8 mouse cellular contexts compared by ENCODE assay signal in the genomic region with DNA sequence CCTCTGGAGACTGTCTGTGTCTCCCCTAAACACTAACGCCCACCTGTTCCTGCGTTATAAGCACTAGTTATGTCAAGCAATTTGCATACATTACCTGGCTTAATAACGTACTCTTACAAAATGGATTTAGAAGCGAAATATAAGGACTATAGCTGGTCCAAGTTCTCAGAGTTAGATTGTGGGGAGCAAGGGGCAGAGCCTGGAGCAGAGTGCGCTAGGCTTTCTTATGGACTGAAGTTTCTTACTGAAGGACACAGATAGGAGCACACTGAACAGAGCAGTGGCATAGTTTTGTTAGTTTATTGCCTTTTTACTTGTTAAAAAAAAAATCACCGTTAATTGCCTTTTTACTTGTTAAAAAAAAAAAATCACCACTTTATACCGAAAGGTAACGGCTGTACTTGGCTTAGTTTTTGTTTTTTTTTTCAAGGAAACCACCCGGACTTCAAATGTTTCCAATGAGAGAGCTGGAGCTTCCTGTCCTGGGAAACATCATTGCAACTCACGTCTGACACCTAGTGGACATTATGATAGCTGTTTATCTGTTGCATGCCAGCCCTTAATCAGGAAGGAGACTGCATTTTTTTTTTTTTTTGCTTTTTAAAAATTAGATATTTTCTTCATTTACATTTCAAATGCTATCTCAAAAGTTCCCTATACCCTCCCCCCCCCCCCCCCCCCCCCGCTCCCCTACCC. TPM values are rescaled to one million over a fixed set of nuclear protein-coding genes. Genes with fewer than 3 reads are reported as not detected.
DNase-seq lines count a peak whose midpoint lies in the region; ATAC-seq lines count a peak whose summit lies in the region.

No protein-coding gene starts in this region.

- peak; percentile 49 for DNase-seq in layer of hippocampus, adult 9-10 months (ENCODE audit: low spot score)
- DNase-seq in layer of hippocampus, postnatal 25 days (ENCODE audit: extremely low spot score in 1 of 2, low spot score in 1 of 2) = no peak
- peak; percentile 81 for DNase-seq in MN1 (ENCODE audit: low spot score)
- DNase-seq in embryo, embryonic 10 days (ENCODE audit: low spot score) = peak; percentile 92
- peak; percentile 80 for DNase-seq in lung, postnatal 10 days
- DNase-seq in ovary, postnatal 10 days (ENCODE audit: low spot score) = no peak
- DNase-seq in right cerebral cortex, postnatal 36 days (ENCODE audit: low spot score in 2 of 2) = no peak

- ATAC-seq in inflammation-experienced regulatory T-cells, adult 6 months = peak; percentile 61

RNA-seq across cellular contexts. Expression of gene Cavin4, which starts 17.5 kb away (rescaled TPM):
- total RNA-seq in layer of hippocampus, postnatal 25 days (2021) = 1 to 10 TPM; 1.7 to 2.7 TPM
- not detected for polyA plus RNA-seq in inflammation-experienced regulatory T-cells, adult 6 months (2017; shearing (Covaris generic))

Comparison
In these comparisons a context has a peak if more than half of its experiments do, and no peak if none do; other contexts are left out.
1. DNase-seq: peak in layer of hippocampus, adult 9-10 months (single experiment), MN1 (single experiment), embryo, embryonic 10 days (single experiment) and lung, postnatal 10 days (single experiment); none in layer of hippocampus, postnatal 25 days (0 of 2), ovary, postnatal 10 days (single experiment) and right cerebral cortex, postnatal 36 days (0 of 2).